Mouse (Mus musculus) limb, embryonic 11.5 days (tissue): ENCODE measurements at regions not wholly inside any gene's neighbourhood (a gene's known extent, or its start where the extent isn't known, plus 50 kb on each side); places are given as distances from the start of the nearest gene placed in this dataset.

ENCODE experiments used
- ATAC-seq: fragments of 200-750 bp; cut with Nextera tagmentation; 2 replicates; pipeline ENCODE4 v1.8.0; 2017; ENCODE audit warnings: low read depth; ENCODE audit not compliant: insufficient number of reproducible peaks, low FRiP score, low TSS enrichment
- DNase-seq: peaks from one replicate; pipeline ENCODE4 v3.0.0-alpha.2; 2015; ENCODE audit warnings: low spot score
- H3K27ac ChIP-seq: fragments of 300-500 bp; sonication (generic); replicated peaks from 2 replicates; pipeline ENCODE4 v1.5.1; 2014; ENCODE audit warnings: low read depth, mild to moderate bottlenecking, low read length
- H3K27me3 ChIP-seq: fragments of 300-500 bp; sonication (generic); 2 replicates; pipeline ENCODE4 v1.6.1; 2014; ENCODE audit warnings: mild to moderate bottlenecking, low read length, mixed read lengths; ENCODE audit not compliant: control insufficient read depth, insufficient read depth
- H3K36me3 ChIP-seq: fragments of 300-500 bp; sonication (generic); 2 replicates; pipeline ENCODE4 v1.6.1; 2014; ENCODE audit warnings: mild to moderate bottlenecking, low read length, moderate library complexity, mixed read lengths; ENCODE audit not compliant: control insufficient read depth, insufficient read depth
- H3K4me1 ChIP-seq: fragments of 300-500 bp; sonication (generic); 2 replicates; pipeline ENCODE4 v1.6.1; 2014; ENCODE audit warnings: low read length, mixed read lengths; ENCODE audit not compliant: control insufficient read depth, insufficient read depth
- H3K4me2 ChIP-seq: fragments of 300-500 bp; sonication (generic); 2 replicates; pipeline ENCODE4 v1.6.1; 2014; ENCODE audit warnings: low read depth, mild to moderate bottlenecking, moderate library complexity; ENCODE audit not compliant: severe bottlenecking
- H3K4me3 ChIP-seq: fragments of 300-500 bp; sonication (generic); 2 replicates; pipeline ENCODE4 v1.5.1; 2014; ENCODE audit warnings: low read depth, low read length
- H3K9ac ChIP-seq: fragments of 300-500 bp; sonication (generic); 2 replicates; pipeline ENCODE4 v1.6.1; 2014; ENCODE audit warnings: mild to moderate bottlenecking, low read length
- H3K9me3 ChIP-seq: fragments of 300-500 bp; sonication (generic); 2 replicates; pipeline ENCODE4 v1.6.1; 2016; ENCODE audit warnings: low read length; ENCODE audit not compliant: control insufficient read depth
- WGBS: fragments of 180-500 bp; shearing (Covaris S2); extraction: QIAGEN DNeasy Blood & Tissue Kit; methylation state at CpG from one replicate; pipeline ENCODE4 v1.1.7; 2014; 5-methylcytosine and 5-hydroxymethylcytosine counted together

DNA sequence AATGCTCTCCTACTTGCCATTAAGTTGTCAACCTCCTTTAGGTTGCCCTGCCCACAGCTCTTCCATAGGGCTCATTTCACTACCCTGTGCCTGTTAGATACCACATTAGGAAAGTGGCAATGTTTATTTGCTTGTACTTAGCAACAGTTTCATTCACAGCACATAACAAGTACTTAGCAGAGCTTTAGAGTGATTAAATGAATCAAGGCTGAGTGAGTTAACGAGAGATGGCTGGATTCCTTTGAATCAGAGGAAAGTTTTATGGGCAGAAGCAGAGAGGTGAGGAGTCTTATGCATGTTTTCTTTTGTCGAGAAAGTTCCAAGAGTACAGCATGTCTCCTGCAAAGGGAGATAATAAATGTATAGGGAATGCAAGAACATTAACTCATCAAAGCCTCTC lies 60.5 kb downstream of the Ptgs2 start:
- H3K9ac ChIP-seq = no peak overlapping the region
- H3K4me3 ChIP-seq = no peak overlapping the region
- no peak overlapping the region for H3K4me2 ChIP-seq
- ATAC-seq (no peak), DNase-seq (no peak)
- H3K36me3 ChIP-seq = no peaks in the 10 kb centered on the region
- H3K27me3 ChIP-seq = no peaks in the 10 kb centered on the region
- 0 out of 2 replicates have a peak, but pooled peaks cover 5% of the 10 kb centered on the region for H3K4me1 ChIP-seq
- WGBS = 53% methylated on average over 2 of the region's 2 CpGs
- no peak overlapping the region for H3K27ac ChIP-seq
- no peaks in the 10 kb centered on the region for H3K9me3 ChIP-seq

DNA sequence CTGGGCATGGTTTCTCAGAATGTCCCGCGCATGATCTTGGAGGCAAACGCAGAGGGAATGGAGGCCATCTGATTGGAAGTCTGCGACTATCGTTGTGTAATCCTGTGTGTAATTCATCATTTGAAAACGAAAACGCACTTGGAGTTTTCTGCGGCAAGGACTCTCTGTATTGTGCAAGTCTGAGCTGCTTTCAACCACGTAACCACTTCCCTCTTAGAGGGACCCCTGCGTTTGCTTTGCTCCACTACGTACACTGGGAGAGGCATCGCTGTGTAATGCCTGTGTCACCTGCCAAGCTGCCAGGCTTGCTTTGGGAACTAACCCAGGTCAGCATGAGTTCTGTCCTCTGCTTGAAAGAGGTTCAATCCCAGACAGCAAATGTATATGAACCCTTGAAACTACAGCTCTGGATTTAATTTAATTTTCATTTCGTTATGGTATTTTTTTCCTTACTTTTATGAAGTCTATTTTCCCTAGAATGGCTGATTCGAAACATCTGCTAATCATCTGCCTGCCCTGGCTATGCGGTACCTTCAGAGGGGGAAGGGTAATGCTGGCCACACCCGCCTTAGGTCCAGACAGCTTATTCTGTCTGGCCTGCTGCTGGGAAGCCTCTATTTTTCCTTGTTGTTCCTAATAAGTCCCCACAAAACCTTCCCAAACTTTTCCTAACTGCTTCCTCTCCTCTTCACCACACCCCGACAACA lies 65.2 kb downstream of the Ptgs2 start:
- ATAC-seq = peak; percentile 82

GRCm38 (mm10) chr1:150165597-150165973 lies 65.8 kb downstream of the Ptgs2 start:
- Histone ChIP-seq H3K4me3 (no peak overlapping the region), H3K4me1 (0 out of 2 replicates have a peak, but pooled peaks cover 5% of the 10 kb centered on the region), H3K27me3 (no peaks in the 10 kb centered on the region), H3K9me3 (no peaks in the 10 kb centered on the region), H3K36me3 (no peaks in the 10 kb centered on the region), H3K27ac (no peak overlapping the region), H3K4me2 (no peak overlapping the region), H3K9ac (no peak overlapping the region)
- ATAC-seq = 0 out of 2 replicates have a peak, but pooled peaks have one; percentile 8
- DNase-seq = no peak
- 75% methylated on average over 7 of the region's 7 CpGs for WGBS

More for the DNA sequence above, 65.2 kb downstream of the Ptgs2 start:
- Histone ChIP-seq H3K4me2 (no peak overlapping the region; the same call in 1 of the 2 replicates), H3K4me3 (no peak overlapping the region), H3K4me1 (0 out of 2 replicates have a peak, but pooled peaks cover 5% of the 10 kb centered on the region), H3K27ac (no peak overlapping the region), H3K9me3 (no peaks in the 10 kb centered on the region), H3K27me3 (no peaks in the 10 kb centered on the region), H3K36me3 (no peaks in the 10 kb centered on the region), H3K9ac (no peak overlapping the region)
- WGBS = 49% methylated on average over 17 of the region's 17 CpGs
- DNase-seq = peak; percentile 33

DNA sequence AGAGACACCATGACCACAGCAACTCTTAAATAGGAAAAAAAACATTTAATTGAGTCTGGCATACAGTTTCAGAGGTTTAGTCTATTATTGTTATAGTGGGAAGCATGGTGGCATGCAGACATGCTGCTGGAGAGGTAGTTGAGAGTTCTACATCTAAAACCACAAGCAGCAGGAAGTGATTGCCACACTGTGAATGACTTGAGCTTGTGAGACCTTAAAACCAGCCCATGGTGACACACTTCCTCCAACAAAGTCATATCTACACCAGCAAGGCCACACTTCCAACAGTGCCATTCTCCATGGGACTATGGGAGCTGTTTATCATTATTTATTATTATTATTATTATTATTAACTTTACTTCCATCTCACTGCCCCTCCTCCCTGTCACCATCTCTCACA lies 67.3 kb downstream of the Ptgs2 start:
- Histone ChIP-seq H3K36me3 (no peaks in the 10 kb centered on the region), H3K4me3 (no peak overlapping the region), H3K4me1 (0 out of 2 replicates have a peak, but pooled peaks cover 5% of the 10 kb centered on the region), H3K27ac (no peak overlapping the region), H3K4me2 (no peak overlapping the region), H3K9me3 (no peaks in the 10 kb centered on the region), H3K27me3 (no peaks in the 10 kb centered on the region), H3K9ac (no peak overlapping the region)
- DNase-seq (no peak), ATAC-seq (no peak)

DNA sequence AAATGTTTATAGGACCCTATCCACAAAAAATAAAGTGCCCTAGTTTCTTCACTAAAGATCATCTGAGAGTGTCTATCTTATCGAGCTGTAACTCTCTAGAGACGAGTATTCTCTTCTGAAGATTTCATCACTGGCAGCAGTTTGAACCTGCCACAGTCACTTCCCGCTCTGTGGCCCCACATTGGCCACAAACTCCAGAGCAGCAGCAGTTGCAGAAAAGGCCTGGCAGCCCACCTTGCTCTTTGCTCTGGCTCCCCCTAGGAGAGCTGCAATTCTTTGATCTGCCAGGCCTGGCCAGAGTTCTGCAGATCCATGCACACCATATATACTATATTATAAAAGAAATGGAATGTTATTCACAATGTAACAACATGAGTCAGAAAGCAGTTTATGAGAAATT lies 74.4 kb downstream of the Ptgs2 start:
- ATAC-seq (no peak), DNase-seq (no peak)
- 74% methylated on average over 3 of the region's 3 CpGs for WGBS
- no peak overlapping the region for H3K9ac ChIP-seq
- no peak overlapping the region for H3K4me2 ChIP-seq
- no peaks in the 10 kb centered on the region for H3K27me3 ChIP-seq
- no peaks in the 10 kb centered on the region for H3K36me3 ChIP-seq
- H3K27ac ChIP-seq = no peak overlapping the region
- no peaks in the 10 kb centered on the region for H3K9me3 ChIP-seq
- H3K4me3 ChIP-seq = no peak overlapping the region
- H3K4me1 ChIP-seq = no peaks in the 10 kb centered on the region

GRCm38 (mm10) chr1:150177029-150177740 lies 77.4 kb downstream of the Ptgs2 start:
- H3K36me3 ChIP-seq = no peaks in the 10 kb centered on the region
- H3K4me1 ChIP-seq = no peaks in the 10 kb centered on the region
- no peaks in the 10 kb centered on the region for H3K27me3 ChIP-seq
- no peaks in the 10 kb centered on the region for H3K9me3 ChIP-seq
- WGBS = 83% methylated on average over 1 of the region's 1 CpGs
- H3K4me3 ChIP-seq = no peak overlapping the region
- no peak overlapping the region for H3K4me2 ChIP-seq
- H3K27ac ChIP-seq = no peak overlapping the region
- DNase-seq = no peak
- H3K9ac ChIP-seq = no peak overlapping the region
- ATAC-seq = no peak

GRCm38 (mm10) chr1:150202022-150202421 lies 102.2 kb downstream of the Ptgs2 start:
- no peak overlapping the region for H3K27ac ChIP-seq
- no peak overlapping the region for H3K4me2 ChIP-seq
- H3K4me1 ChIP-seq = no peaks in the 10 kb centered on the region
- no peak for DNase-seq
- no peaks in the 10 kb centered on the region for H3K9me3 ChIP-seq
- H3K27me3 ChIP-seq = no peaks in the 10 kb centered on the region
- WGBS = 94% methylated on average over 2 of the region's 2 CpGs
- H3K9ac ChIP-seq = no peak overlapping the region
- no peak for ATAC-seq
- H3K36me3 ChIP-seq = no peaks in the 10 kb centered on the region
- no peak overlapping the region for H3K4me3 ChIP-seq

GRCm38 (mm10) chr1:150212454-150212853 lies 106.8 kb upstream of the Pdc start:
- DNase-seq (no peak), ATAC-seq (no peak)
- Histone ChIP-seq H3K9me3 (no peaks in the 10 kb centered on the region), H3K36me3 (no peaks in the 10 kb centered on the region), H3K4me2 (no peak overlapping the region), H3K4me1 (no peaks in the 10 kb centered on the region), H3K9ac (no peak overlapping the region), H3K27me3 (no peaks in the 10 kb centered on the region), H3K4me3 (no peak overlapping the region), H3K27ac (no peak overlapping the region)
